Mouse (Mus musculus): ENCODE data around the gene Tvp23a. TPM values are rescaled to one million over a fixed set of nuclear protein-coding genes. Genes with fewer than 3 reads are reported as not detected.

Gene Tvp23a
- total RNA-seq, 2 experiments from 2014 or later, result 0.10 to 0.26 TPM

DNA sequence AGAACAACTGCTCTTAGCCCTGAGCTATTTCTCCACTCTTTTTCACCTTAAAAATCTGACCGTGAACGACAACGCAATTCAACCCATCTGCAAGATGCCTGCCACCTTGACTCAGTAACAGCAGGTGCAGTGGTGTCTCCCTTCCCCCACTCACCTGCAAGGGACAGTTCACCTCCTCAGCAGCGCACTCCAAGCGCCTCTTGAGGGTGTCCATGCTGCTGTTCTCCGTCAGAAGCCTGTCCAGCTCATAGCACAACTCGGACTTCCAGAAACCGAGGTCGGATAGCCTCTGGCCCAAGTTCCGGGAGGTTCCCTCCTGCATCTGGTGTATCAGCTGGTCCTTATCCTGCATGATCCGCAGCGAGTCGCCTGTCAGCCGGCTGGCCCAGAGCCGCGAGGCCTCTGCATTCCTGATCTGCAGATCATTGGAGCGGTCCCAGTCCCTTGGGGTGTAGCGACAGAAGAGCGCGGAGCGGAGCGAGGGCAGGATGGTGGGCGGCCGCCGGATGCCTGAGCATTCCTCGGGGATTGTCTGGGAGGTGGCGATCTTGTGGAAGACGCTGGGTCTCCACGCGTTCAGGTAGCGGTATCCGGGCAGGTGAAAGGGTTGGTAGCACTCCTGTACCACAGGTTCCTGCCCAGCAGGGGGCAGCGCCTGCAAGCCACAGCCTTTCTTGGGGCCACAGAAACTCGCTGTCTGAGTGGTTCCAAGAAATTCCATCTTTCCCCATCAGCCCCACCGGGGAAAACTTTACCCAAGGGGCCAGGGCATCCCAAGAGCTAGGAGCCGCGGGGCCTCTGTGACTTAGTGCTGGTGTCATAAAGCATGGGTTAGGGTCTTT, 52.2 kb downstream of the Tvp23a start, which contains the start of gene Tekt5:
Gene Tekt5, minus strand, starts transcription at position 792 of the 842 bp plus-strand sequence.
- peak; percentile 40 to 49 for DNase-seq

DNA sequence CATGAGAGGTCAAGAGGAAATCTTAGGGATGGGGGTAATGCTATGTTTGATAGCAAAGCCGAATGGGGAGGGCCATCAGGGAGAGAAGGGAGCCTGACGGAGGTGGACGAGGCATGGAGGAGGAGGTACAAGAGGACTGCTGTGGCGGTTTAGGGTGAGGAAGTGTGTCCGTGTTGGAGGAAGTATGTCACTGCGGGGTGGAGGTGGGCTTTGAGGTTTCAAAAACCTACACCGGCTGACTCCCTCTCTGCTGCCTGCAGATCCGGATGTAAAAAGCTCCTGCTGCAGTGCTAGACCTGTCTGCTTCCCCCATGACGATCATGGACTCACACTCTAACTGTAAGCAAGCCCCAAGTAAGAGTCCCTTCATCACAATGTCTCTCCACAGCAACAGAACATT, 54.6 kb downstream of the Tvp23a start:
- no peak for DNase-seq

- DNase-seq, result no peak
These were observed 58.4 kb downstream of the Tvp23a start for GRCm38 (mm10) chr16:10388634-10389365.

DNA sequence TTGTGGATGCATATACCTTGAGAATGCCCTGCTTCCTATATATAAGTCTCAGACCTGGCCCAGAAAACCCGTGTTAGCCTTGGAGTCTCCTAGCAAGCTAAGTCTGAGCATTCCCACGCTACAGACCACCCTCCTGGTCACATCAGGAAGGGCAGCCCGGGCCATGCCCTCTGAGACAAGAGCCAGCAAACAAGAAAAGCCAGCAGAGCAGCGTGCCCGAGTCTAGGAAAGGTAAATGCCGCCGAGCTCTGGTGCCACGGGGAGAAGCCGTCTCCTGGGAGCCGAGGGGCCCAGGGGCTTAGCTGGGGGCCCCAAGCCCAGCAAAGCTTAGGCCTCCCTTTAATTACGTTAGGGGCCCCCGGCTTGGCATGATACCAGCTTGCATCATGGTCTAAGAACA, 61.9 kb downstream of the Tvp23a start:
- DNase-seq, result no peak

- DNase-seq, result no peak
These were observed 62.6 kb downstream of the Tvp23a start for GRCm38 (mm10) chr16:10384544-10384943.

DNA sequence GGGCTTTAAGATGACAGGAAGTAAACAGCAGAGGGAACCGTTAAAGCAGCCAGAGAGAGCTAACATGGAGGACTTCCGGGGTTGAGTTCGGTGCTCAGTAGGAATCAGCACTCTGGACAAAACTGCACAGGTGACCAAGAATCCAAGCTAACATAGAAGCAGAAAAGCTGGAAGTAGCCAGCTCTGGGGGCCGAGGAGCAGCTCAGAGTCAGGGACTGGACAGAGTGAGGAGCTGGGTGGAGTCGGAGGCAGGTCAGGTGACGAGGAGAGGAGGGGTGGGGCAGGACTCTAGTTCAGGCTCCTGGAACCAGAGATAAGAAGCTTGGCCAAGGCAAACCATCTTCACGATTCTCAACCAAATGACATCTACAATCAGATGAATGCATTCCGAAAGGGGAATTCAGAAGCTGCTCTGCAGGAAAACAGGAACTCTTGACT, 63.1 kb downstream of the Tvp23a start:
- DNase-seq, result peak; percentile 50 to 57

GRCm38 (mm10) chr16:10379531-10379930, 67.6 kb downstream of the Tvp23a start:
- DNase-seq, result no peak

DNA sequence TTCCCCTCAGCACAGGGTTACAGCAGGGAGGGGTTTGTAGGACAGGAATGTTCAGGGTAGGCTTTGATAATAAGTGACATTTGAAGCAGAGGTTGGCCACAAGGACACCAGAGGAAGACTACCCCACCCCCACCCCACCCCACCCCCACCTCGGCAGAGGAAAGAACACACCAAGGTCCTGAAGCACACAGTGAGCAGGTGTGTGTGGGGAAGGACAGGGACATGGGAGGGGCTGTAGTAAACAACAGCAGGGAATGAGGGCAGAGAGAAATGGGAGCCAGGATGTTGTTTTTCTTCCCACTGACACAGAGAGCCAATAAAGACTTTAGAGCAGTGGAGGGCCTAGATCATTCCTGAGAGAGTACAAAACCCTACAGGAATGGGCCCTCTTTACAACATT, 69.9 kb downstream of the Tvp23a start:
- no peak for DNase-seq

GRCm38 (mm10) chr16:10374254-10375011, 72.7 kb downstream of the Tvp23a start:
- DNase-seq, result peak; percentile 43 to 45

- no peak for DNase-seq
These were observed 74.8 kb downstream of the Tvp23a start for GRCm38 (mm10) chr16:10372372-10372771.

Other genes starting within 250 kb of the Tvp23a start
- gene Emp2, start 133.4 kb downstream of the Tvp23a start, total RNA-seq (2021), result 10 to 100 TPM; 31.4 to 34.6 TPM
- not detected for gene Tekt5, start 51.9 kb downstream of the Tvp23a start, total RNA-seq (2021)
- gene Nubp1, start 35.4 kb downstream of the Tvp23a start, total RNA-seq (2021), result 1 to 10 TPM; 7.7 to 8.4 TPM
- gene Ciita, start 32.7 kb upstream of the Tvp23a start, total RNA-seq (2021), result 1 to 10 TPM; 1.3 to 3.9 TPM
- gene Dexi, start 95.7 kb upstream of the Tvp23a start, total RNA-seq (2021), result 10 to 100 TPM; 29.7 to 33.3 TPM
- gene Clec16a, start 98.0 kb upstream of the Tvp23a start, total RNA-seq (2021), result 10 to 100 TPM; 54.5 to 57.2 TPM

Data from heart, adult 18-20 months (tissue).